Mouse (Mus musculus) kidney, adult 2 months (tissue): Measurements from ENCODE around the gene Tnrc18.

Source experiments
- CTCF ChIP-seq: fragments of 200-500 bp; conservative IDR thresholded peaks from 2 replicates; pipeline ENCODE4 v1.5.1; 2011; ENCODE audit warnings: low read depth, mild to moderate bottlenecking, control low read depth, low read length, moderate library complexity, mixed read lengths; ENCODE audit not compliant: insufficient read depth, insufficient read length
- POLR2A ChIP-seq: fragments of 200-500 bp; IDR thresholded peaks from one replicate; pipeline ENCODE4 v1.6.1; 2011; ENCODE audit warnings: low read depth, low read length, control low read depth

GRCm38 (mm10) chr5:142841372-142842136 is 24.1 kb upstream of the Tnrc18 start:
- TF ChIP-seq CTCF (no peak), POLR2A (no peak)
